Mouse (Mus musculus) intestine, embryonic 16.5 days (tissue): ENCODE measurements around the gene Nfix. TPM values are rescaled to one million over a fixed set of nuclear protein-coding genes. Genes with fewer than 3 reads are reported as not detected.
"Not testable (repeated sequence)": the region's sequence is repeated elsewhere in the genome, so short reads cannot be mapped to it uniquely, and the experiment has no call there.

Experiments
- ATAC-seq: fragments of 200-750 bp; cut with Nextera tagmentation; 2 replicates; pipeline ENCODE4 v1.8.0; 2017; ENCODE audit warnings: moderate TSS enrichment, moderate library complexity
- H3K27ac ChIP-seq: fragments of 300-500 bp; sonication (generic); 2 replicates; pipeline ENCODE4 v1.5.1; 2014; ENCODE audit warnings: mild to moderate bottlenecking, low read length
- H3K27me3 ChIP-seq: fragments of 300-500 bp; sonication (generic); replicated peaks from 2 replicates; pipeline ENCODE4 v1.6.1; 2014; ENCODE audit warnings: low read length, control low read depth, mixed read lengths; ENCODE audit not compliant: control insufficient read depth, insufficient read depth
- H3K36me3 ChIP-seq: fragments of 300-500 bp; sonication (generic); 2 replicates; pipeline ENCODE4 v1.6.1; 2014; ENCODE audit warnings: low read length, control low read depth; ENCODE audit not compliant: control insufficient read depth, insufficient read depth
- H3K4me1 ChIP-seq: fragments of 300-500 bp; sonication (generic); 2 replicates; pipeline ENCODE4 v1.6.1; 2014; ENCODE audit warnings: low read length, control low read depth, mixed read lengths; ENCODE audit not compliant: control insufficient read depth, insufficient read depth
- H3K4me2 ChIP-seq: fragments of 300-500 bp; sonication (generic); 2 replicates; pipeline ENCODE4 v1.6.1; 2014; ENCODE audit warnings: low read depth, low read length, control low read depth
- H3K4me3 ChIP-seq: fragments of 300-500 bp; sonication (generic); 2 replicates; pipeline ENCODE4 v1.5.1; 2014; ENCODE audit warnings: mild to moderate bottlenecking, low read length
- H3K9ac ChIP-seq: fragments of 300-500 bp; sonication (generic); 2 replicates; pipeline ENCODE4 v1.6.1; 2014; ENCODE audit warnings: low read depth, low read length
- H3K9me3 ChIP-seq: fragments of 300-500 bp; sonication (generic); 2 replicates; pipeline ENCODE4 v1.6.1; 2016; ENCODE audit warnings: low read length, control low read depth; ENCODE audit not compliant: control insufficient read depth
- WGBS: fragments of 180-500 bp; shearing (Covaris S2); extraction: QIAGEN DNeasy Blood & Tissue Kit; methylation state at CpG from one replicate; pipeline ENCODE4 v1.1.7; 2014; 5-methylcytosine and 5-hydroxymethylcytosine counted together
- polyA plus RNA-seq: library from polyadenylated mRNA; unstranded; fragments of >200 nt; fragmentation: Nextera tagmentation; extraction: Ambion mirVana; gene quantifications from 2 replicates; pipeline ENCODE4 v1.2.1, GENCODE M21; 2015

Gene Nfix
- polyA plus RNA-seq, 1 experiment from 2014 or later, result 9.7 TPM

DNA sequence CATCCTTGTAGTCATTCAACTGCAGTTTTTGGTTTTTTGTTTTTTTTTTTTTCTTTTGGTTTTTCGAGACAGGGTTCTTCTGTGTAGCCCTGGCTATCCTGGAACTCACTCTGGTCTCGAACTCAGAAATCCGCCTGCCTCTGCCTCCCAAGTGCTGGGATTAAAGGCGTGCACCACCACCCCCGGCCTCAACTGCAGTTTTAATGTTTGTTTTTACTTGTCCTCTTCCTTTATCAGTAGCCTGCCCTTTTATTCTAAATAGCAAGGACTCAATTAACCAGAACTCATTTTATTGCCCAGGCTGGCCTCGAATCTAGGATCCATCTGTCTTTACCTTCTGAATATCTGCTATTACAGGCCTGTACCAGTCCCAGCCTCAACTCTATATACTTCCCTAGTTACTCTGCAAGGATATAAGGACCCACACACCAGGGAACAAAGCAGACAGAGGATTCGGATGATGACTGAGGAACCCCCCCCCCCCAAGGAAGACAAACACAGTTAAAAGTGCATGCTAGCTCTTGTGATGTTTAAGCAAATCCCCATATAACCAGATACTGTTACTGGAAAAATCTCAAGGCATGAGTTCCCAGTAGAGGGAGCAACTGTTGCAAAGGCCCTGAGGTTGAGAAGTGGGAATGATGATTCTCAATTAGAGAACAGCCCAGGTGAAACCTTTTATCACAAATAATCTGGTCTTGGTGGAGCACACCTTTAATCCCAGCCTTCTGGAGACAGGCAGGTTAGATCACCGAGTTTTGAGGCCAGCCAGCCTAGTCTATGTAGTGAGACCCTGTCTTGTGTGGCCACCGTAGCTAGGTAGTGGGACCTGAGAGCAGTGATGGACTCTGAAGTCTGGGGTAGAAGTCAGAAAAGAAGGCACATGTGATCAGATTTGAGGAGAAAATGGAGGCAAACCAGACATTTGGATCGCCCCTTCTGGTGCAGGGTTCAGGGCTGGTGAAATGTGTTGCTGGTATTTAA lies 32.9 kb upstream of the Nfix start:
- Histone ChIP-seq H3K4me2 (peak overlapping the region; percentile 53), H3K4me3 (peak overlapping the region; percentile 93), H3K9ac (peak overlapping the region; percentile 100), H3K27ac (peak overlapping the region; percentile 94; the same call in 1 of the 2 replicates), H3K36me3 (peaks cover 16% of the 10 kb centered on the region; the same call in 1 of the 2 replicates), H3K9me3 (no peaks in the 10 kb centered on the region), H3K4me1 (peaks cover 21% of the 10 kb centered on the region), H3K27me3 (no peaks in the 10 kb centered on the region)
- WGBS, result 53% methylated on average over 10 of the region's 10 CpGs
- ATAC-seq, result no peak

DNA sequence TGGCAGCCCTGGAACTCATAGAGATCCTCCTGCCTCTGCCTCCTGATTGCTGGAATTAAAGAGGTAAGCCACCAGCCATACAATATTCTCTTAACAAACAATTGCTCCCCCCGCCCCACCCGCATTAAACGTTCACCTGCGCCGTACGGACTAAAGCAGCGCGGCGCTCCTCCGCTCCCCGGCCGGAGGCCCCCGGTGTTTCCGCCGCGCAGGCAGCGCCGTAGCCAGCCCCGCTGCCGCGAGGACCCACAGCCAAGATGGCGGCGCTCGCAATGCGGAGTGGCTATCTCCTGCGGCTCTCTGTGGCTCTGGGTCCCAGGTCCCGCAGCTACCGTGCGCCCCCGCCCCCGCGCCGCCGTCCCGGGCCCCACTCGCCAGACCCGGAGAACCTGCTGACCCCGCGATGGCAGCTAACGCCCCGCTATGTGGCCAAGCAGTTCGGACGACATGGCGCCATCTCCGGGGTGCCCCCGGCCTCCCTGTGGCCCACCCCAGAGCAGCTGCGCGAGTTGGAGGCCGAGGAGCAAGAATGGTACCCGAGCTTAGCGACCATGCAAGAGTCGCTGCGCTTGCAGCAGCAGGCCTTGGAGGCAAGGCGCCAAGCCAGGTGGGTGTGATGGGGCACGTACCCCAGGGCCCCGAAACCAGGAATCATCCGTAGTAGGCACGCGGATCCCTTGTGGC lies 32.0 kb upstream of the Nfix start:
- Histone ChIP-seq H3K27me3 (no peaks in the 10 kb centered on the region), H3K9ac (peak overlapping the region; percentile 100), H3K9me3 (no peaks in the 10 kb centered on the region), H3K4me3 (peak overlapping the region; percentile 93), H3K4me2 (peak overlapping the region; percentile 53), H3K4me1 (peaks cover 21% of the 10 kb centered on the region), H3K27ac (peak overlapping the region; percentile 94), H3K36me3 (peaks cover 9% of the 10 kb centered on the region; the same call in 1 of the 2 replicates)
- ATAC-seq, result peak; percentile 85
- WGBS, result under 1% methylated on average over 59 of the region's 59 CpGs

DNA sequence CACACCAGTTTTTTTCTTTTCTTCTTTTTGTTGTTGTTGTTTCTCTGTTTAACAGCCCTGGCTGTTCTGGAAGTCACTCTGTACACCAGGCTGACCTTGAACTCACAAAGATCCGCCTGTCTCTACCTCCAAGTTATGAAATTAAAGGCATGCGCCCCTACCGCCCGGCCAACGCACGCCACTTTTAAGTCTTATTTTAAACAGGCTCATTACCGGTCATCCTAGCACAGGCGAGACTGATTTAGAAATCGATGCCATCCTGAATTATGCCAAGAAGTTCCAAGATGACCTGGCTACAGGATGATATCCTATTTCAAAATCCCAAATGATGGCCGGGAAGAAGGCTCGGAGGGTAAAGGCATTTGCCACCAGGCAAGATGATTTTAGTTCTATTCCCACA lies 31.3 kb upstream of the Nfix start, which contains the start of gene Gadd45gip1:
Gene Gadd45gip1 (plus strand): TSS at position 33 of the 400 bp plus-strand sequence.
- Histone ChIP-seq H3K9me3 (no peaks in the 10 kb centered on the region), H3K27me3 (no peaks in the 10 kb centered on the region), H3K27ac (peak within 1 kb of the TSS; percentile 94), H3K9ac (peak within 1 kb of the TSS; percentile 100), H3K4me1 (peaks cover 21% of the 10 kb centered on the region), H3K36me3 (peaks cover 8% of the 10 kb centered on the region; the same call in 1 of the 2 replicates), H3K4me2 (peak within 1 kb of the TSS; percentile 53), H3K4me3 (peak within 1 kb of the TSS; percentile 93)
- 75% methylated on average over 11 of the region's 11 CpGs for WGBS
- 0 out of 2 replicates have a peak, but pooled peaks have one; percentile 6 for ATAC-seq

DNA sequence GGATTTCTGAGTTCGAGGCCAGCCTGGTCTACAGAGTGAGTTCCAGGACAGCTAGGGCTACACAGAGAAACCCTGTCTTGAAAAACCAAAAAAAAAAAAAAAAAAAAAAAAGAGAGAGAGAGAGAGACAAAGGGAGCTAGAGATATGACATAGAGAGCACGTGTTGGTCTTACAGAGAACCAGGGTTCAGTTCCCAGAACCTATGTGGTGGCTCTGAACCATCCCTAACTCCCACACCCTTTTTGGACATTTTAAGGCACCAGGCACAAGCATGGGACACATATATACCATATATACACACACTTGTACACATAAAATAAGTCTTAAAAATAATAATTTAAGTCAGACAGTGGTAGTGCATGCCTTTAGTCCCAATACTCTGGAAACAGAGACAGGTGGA lies 26.4 kb upstream of the Nfix start:
- WGBS, result 91% methylated on average over 2 of the region's 2 CpGs
- H3K4me3 ChIP-seq, H3K36me3 ChIP-seq, H3K9me3 ChIP-seq, H3K9ac ChIP-seq, H3K4me2 ChIP-seq, H3K27me3 ChIP-seq, H3K27ac ChIP-seq, ATAC-seq: not testable (repeated sequence)
- H3K4me1 ChIP-seq, result peaks cover 10% of the 10 kb centered on the region

DNA sequence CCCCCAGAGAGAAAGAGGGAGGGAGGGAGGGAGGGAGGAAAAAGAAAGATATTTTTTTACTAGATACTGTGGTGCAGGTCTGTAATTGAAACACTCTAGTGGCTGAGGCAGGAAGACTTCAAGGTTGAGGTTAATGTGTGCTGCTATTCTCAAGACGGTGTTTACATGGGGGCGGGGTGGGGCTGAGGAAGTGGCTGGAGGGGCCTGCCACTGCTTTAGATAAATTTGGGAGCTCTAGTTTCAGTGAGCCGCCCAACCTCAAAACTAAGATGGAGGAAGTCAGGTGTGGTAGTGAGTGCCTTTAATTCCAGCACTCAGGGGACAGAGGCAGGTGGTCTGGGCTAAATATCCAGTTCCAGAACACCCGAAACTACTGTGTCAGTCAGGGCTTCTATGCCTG lies 25.5 kb upstream of the Nfix start:
- H3K4me3 ChIP-seq, result no peak overlapping the region
- no peak overlapping the region for H3K4me2 ChIP-seq
- H3K4me1 ChIP-seq, result peaks cover 10% of the 10 kb centered on the region
- H3K9ac ChIP-seq, result no peak overlapping the region
- H3K27ac ChIP-seq, result no peak overlapping the region
- no peaks in the 10 kb centered on the region for H3K27me3 ChIP-seq
- no peaks in the 10 kb centered on the region for H3K36me3 ChIP-seq
- no peaks in the 10 kb centered on the region for H3K9me3 ChIP-seq
- 56% methylated on average over 4 of the region's 4 CpGs for WGBS
- ATAC-seq, result no peak

DNA sequence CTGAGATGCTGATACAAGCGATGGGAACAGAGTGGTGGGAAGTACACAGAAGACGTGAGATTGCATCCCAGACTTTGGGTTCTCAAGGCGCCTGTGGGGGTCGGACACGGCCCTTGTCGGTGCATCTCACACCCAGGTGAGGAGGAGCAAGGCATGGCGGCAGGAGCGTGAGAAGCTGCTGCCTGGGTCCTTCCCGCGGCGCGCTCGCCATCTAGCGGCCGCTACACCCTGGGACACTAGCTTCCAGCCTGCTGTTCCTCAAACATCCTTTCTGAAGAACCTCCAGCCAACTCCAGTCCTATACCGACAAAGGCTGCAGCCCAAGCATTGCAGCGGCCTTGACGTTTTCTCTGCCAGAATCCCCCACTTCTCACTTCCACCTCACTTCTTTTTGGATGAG lies 23.5 kb upstream of the Nfix start:
- H3K4me2 ChIP-seq, result peak overlapping the region; percentile 42
- no peaks in the 10 kb centered on the region for H3K9me3 ChIP-seq
- H3K4me1 ChIP-seq, result peaks cover 10% of the 10 kb centered on the region
- no peaks in the 10 kb centered on the region for H3K36me3 ChIP-seq
- H3K27me3 ChIP-seq, result no peaks in the 10 kb centered on the region
- WGBS, result 2% methylated on average over 18 of the region's 18 CpGs
- no peak overlapping the region for H3K27ac ChIP-seq
- no peak overlapping the region for H3K9ac ChIP-seq
- H3K4me3 ChIP-seq, result no peak overlapping the region
- ATAC-seq, result peak; percentile 77

DNA sequence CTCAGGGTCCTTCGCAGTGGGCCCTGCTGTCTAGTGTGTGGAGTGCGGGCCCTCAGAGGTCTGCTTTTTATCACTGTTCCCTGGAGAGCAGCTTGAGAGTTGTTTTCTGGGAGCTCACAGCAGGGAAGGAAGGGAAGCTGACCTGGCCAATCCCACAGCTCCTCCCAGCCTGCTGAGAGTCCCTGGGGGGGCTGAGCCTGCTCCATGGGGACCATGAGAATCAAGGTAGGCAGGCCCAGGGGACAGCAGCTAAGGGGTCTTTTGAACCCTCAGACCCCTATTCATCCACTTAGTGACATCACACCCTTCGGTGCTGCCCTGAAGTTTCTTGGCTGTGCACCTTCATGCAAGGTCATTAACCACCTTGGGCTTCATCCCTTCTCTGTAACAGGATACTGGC lies 22.6 kb upstream of the Nfix start, which contains the start of gene Dand5:
Gene Dand5 (minus strand): TSS at position 101 of the 400 bp plus-strand sequence.
- peak within 1 kb of the TSS; percentile 42 for H3K4me2 ChIP-seq
- no peaks in the 10 kb centered on the region for H3K9me3 ChIP-seq
- 40% methylated on average over 3 of the region's 3 CpGs for WGBS
- no peak within 1 kb of the TSS for H3K4me3 ChIP-seq
- peak; percentile 32 for ATAC-seq
- no peak within 1 kb of the TSS for H3K27ac ChIP-seq
- peak within 1 kb of the TSS; percentile 29; the same call in 1 of the 2 replicates for H3K9ac ChIP-seq
- no peaks in the 10 kb centered on the region for H3K27me3 ChIP-seq
- H3K4me1 ChIP-seq, result peaks cover 10% of the 10 kb centered on the region
- no peaks in the 10 kb centered on the region for H3K36me3 ChIP-seq

DNA sequence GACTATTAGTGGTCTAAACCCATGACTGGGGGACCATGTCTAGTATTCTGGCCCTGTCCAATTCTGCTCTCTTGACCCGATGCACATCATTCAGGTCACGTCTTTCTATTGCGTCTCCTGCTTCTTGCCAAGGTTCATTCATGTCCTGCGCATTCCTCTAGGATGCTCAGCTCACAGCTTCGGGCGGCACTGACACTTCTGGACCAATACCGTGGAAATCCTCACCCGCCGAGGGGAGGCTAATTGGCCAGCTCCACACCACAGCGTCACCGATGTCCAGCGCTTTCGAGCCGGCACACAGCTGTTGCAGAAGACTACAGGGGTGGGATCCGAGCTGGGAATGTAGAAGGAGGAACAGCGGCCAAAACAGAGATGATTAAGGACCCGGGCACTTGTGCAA lies 16.0 kb upstream of the Nfix start:
- Histone ChIP-seq H3K36me3 (no peaks in the 10 kb centered on the region), H3K4me2 (no peak overlapping the region), H3K9ac (no peak overlapping the region), H3K4me3 (no peak overlapping the region), H3K9me3 (no peaks in the 10 kb centered on the region), H3K27me3 (peaks cover 12% of the 10 kb centered on the region), H3K27ac (no peak overlapping the region), H3K4me1 (peaks cover 4% of the 10 kb centered on the region; the same call in 1 of the 2 replicates)
- no peak for ATAC-seq
- WGBS, result 78% methylated on average over 17 of the region's 17 CpGs

DNA sequence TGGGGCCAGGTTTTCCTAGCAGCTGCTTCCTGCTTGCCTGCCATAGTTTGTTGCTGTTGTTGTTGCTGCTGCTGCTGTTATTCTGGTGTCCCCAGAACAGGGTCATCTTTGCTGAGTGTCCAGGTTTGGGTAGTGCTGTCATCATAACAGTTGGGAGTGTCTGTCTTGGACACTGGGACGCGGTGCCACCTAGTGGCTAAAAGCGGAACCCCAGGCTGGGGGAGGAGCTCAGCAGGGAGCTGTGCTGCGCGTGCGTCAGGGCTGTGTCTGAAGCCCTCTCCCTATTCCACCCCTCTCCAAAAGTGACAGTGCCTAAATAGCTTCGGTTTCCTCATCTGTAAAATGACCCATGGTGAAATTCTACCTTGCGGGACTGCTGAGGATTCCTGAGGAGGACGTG lies 15.4 kb upstream of the Nfix start:
- Histone ChIP-seq H3K4me2 (no peak overlapping the region), H3K27ac (no peak overlapping the region), H3K4me1 (peaks cover 10% of the 10 kb centered on the region; the same call in 1 of the 2 replicates), H3K9ac (no peak overlapping the region), H3K4me3 (no peak overlapping the region), H3K36me3 (no peaks in the 10 kb centered on the region), H3K27me3 (peaks cover 14% of the 10 kb centered on the region), H3K9me3 (no peaks in the 10 kb centered on the region)
- ATAC-seq, result peak; percentile 82
- 12% methylated on average over 9 of the region's 9 CpGs for WGBS
